Mouse (Mus musculus) midbrain, postnatal 0 days (tissue): ENCODE results near the gene Ncoa1. TPM values are rescaled to one million over a fixed set of nuclear protein-coding genes. Genes with fewer than 3 reads are reported as not detected.

Experiments used
- ATAC-seq: fragments of 200-750 bp; cut with Nextera tagmentation; 2 replicates; pipeline ENCODE4 v1.8.0; 2017; ENCODE audit warnings: moderate number of reproducible peaks, mild to moderate bottlenecking, moderate TSS enrichment, moderate library complexity; ENCODE audit not compliant: low FRiP score
- DNase-seq: peaks from one replicate; pipeline ENCODE4 v3.0.0-alpha.2; 2015; ENCODE audit warnings: low spot score
- H3K27ac ChIP-seq: fragments of 300-500 bp; sonication (generic); 2 replicates; pipeline ENCODE4 v1.5.1; 2014; ENCODE audit warnings: low read depth, mild to moderate bottlenecking, low read length, mixed read lengths
- H3K27me3 ChIP-seq: fragments of 300-500 bp; sonication (generic); 2 replicates; pipeline ENCODE4 v1.6.1; 2014; ENCODE audit warnings: low read length, control low read depth, mixed read lengths; ENCODE audit not compliant: insufficient read depth
- H3K36me3 ChIP-seq: fragments of 300-500 bp; sonication (generic); 2 replicates; pipeline ENCODE4 v1.6.1; 2014; ENCODE audit warnings: low read length, control low read depth, mixed read lengths; ENCODE audit not compliant: insufficient read depth
- H3K4me1 ChIP-seq: fragments of 300-500 bp; sonication (generic); 2 replicates; pipeline ENCODE4 v1.6.1; 2014; ENCODE audit warnings: mild to moderate bottlenecking, control low read depth, antibody characterized with exemption, low read length, mixed read lengths; ENCODE audit not compliant: insufficient read depth
- H3K4me2 ChIP-seq: fragments of 300-500 bp; sonication (generic); 2 replicates; pipeline ENCODE4 v1.6.1; 2014; ENCODE audit warnings: low read depth, mild to moderate bottlenecking, low read length, mixed read lengths; ENCODE audit not compliant: poor library complexity, severe bottlenecking
- H3K4me3 ChIP-seq: fragments of 300-500 bp; sonication (generic); 2 replicates; pipeline ENCODE4 v1.5.1; 2014; ENCODE audit warnings: low read depth, mild to moderate bottlenecking, low read length, moderate library complexity
- H3K9ac ChIP-seq: fragments of 300-500 bp; sonication (generic); replicated peaks from 2 replicates; pipeline ENCODE4 v1.6.1; 2014; ENCODE audit warnings: mild to moderate bottlenecking, low read length, moderate library complexity, mixed read lengths; ENCODE audit not compliant: poor library complexity, severe bottlenecking
- H3K9me3 ChIP-seq: fragments of 300-500 bp; sonication (generic); 2 replicates; pipeline ENCODE4 v1.6.1; 2016; ENCODE audit warnings: low read length, control low read depth
- CTCF ChIP-seq: IDR thresholded peaks from 2 replicates; pipeline ENCODE4 v1.5.1; 2016; ENCODE audit warnings: antibody characterized with exemption, mild to moderate bottlenecking
- WGBS: fragments of 180-500 bp; shearing (Covaris S2); extraction: QIAGEN DNeasy Blood & Tissue Kit; methylation state at CpG from one replicate; pipeline ENCODE4 v1.1.7; 2014; 5-methylcytosine and 5-hydroxymethylcytosine counted together
- polyA plus RNA-seq: library from polyadenylated mRNA; unstranded; fragments of >200 nt; fragmentation: Nextera tagmentation; extraction: Ambion mirVana; gene quantifications from 2 replicates; pipeline ENCODE4 v1.2.1, GENCODE M21; 2015
- total RNA-seq: library from RNA; depleted of rRNA; stranded (reverse); fragments of >200 nt; gene quantifications from 2 replicates; pipeline ENCODE4 v1.2.3, GENCODE M21; 2014

Ncoa1 gene
- total and polyA plus RNA-seq, 2 experiments from 2014 or later, result 9.9 to 37.2 TPM

DNA sequence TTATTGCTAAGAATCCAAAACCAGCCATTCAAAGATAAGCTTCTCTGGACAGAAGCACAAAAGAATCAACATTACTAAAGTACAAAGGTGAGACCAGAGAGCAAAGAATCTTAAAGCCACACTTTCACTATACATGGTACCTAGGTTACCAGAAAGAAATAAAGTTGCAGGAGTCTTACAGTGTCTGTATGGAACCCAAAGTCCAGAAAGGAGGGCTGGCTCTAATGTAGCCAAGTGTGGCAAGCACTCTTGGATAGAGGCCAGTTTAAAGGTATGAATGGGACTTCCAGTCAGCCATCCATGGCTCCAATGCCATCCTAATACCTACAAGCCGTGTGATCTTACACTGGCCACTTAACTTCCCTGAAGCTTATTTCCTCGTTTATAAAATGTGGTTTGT lies 7.9 kb downstream of the Ncoa1 start:
- 67% methylated on average over 2 of the region's 2 CpGs for WGBS
- TF ChIP-seq CTCF, result no peak
- H3K4me2 ChIP-seq, result no peak overlapping the region
- no peaks in the 10 kb centered on the region for H3K36me3 ChIP-seq
- H3K4me3 ChIP-seq, result no peak overlapping the region
- no peak overlapping the region for H3K27ac ChIP-seq
- H3K9ac ChIP-seq, result no peak overlapping the region
- DNase-seq (no peak), ATAC-seq (no peak)
- H3K4me1 ChIP-seq, result no peaks in the 10 kb centered on the region
- H3K9me3 ChIP-seq, result no peaks in the 10 kb centered on the region
- H3K27me3 ChIP-seq, result no peaks in the 10 kb centered on the region

DNA sequence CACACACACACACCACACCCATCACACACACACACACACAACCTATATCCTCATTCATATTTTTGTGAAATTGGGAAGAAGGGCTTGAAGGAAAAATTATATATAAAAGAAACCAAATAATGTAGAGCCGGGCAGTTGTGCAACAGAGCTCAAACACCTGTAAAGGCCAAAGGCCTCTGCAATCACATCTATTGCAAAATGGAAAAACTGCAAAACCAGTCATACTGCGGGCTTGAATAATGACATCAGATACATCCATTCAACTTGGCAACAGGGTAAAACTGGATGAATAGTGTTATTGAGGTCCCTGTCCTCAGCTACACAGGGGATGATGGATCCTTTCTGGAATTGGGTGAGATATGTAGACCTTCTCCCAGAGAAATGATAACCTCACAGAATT lies 13.3 kb downstream of the Ncoa1 start:
- H3K9me3 ChIP-seq, result no peaks in the 10 kb centered on the region
- H3K4me2 ChIP-seq, result no peak overlapping the region
- no peaks in the 10 kb centered on the region for H3K36me3 ChIP-seq
- TF ChIP-seq CTCF, result no peak
- no peak overlapping the region for H3K9ac ChIP-seq
- H3K4me1 ChIP-seq, result no peaks in the 10 kb centered on the region
- DNase-seq (no peak), ATAC-seq (no peak)
- 96% methylated on average over 2 of the region's 2 CpGs for WGBS
- H3K27ac ChIP-seq, result no peak overlapping the region
- no peaks in the 10 kb centered on the region for H3K27me3 ChIP-seq
- no peak overlapping the region for H3K4me3 ChIP-seq

DNA sequence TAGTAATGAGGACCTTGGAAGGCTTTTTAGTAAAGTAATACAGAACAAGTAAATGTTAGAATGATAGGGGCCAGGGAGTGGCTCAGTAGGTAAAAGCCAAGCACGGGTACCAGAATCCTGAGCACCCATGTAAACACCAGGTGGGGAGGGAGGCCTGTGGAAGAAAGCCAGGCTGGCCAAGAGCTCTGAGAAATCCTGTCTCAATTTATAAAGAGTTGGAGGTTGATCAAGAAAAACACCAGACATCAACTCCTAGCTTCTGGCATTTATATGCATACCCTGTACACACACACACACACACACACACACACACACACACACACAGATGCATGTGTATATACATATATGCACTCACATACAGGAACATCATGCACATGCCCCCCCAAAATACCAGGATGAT lies 14.6 kb downstream of the Ncoa1 start:
- Histone ChIP-seq H3K4me3 (no peak overlapping the region), H3K4me2 (no peak overlapping the region), H3K27ac (no peak overlapping the region), H3K4me1 (no peaks in the 10 kb centered on the region), H3K27me3 (no peaks in the 10 kb centered on the region), H3K9ac (no peak overlapping the region), H3K9me3 (no peaks in the 10 kb centered on the region), H3K36me3 (no peaks in the 10 kb centered on the region)
- TF ChIP-seq CTCF, result no peak
- DNase-seq (no peak), ATAC-seq (no peak)
- 70% methylated on average over 1 of the region's 1 CpGs for WGBS

DNA sequence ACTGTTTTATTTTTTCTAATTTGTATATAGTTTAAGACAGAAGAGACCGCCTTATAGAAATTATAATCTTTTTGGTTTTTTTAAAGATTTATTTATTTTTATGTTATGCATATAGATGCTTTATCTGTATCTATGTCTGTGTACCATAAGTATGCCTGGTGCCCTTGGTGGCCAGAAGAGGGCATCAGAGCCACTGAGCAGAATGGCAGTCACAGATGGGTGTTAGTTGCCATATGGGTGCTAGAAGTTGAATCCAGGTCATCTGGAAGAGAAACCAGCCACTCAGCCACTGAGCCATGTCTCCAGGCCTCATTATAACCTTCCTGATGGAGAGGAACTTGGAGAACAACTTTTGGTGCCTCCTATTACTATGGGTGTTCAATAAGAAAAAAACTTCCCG lies 16.0 kb downstream of the Ncoa1 start:
- no peak overlapping the region for H3K4me3 ChIP-seq
- no peaks in the 10 kb centered on the region; the same call in 1 of the 2 replicates for H3K4me1 ChIP-seq
- DNase-seq (no peak), ATAC-seq (no peak)
- H3K36me3 ChIP-seq, result no peaks in the 10 kb centered on the region
- H3K9ac ChIP-seq, result no peak overlapping the region
- H3K27me3 ChIP-seq, result no peaks in the 10 kb centered on the region
- TF ChIP-seq CTCF, result peak; percentile 42
- no peaks in the 10 kb centered on the region for H3K9me3 ChIP-seq
- WGBS, result 97% methylated on average over 2 of the region's 2 CpGs
- no peak overlapping the region for H3K4me2 ChIP-seq
- H3K27ac ChIP-seq, result no peak overlapping the region

DNA sequence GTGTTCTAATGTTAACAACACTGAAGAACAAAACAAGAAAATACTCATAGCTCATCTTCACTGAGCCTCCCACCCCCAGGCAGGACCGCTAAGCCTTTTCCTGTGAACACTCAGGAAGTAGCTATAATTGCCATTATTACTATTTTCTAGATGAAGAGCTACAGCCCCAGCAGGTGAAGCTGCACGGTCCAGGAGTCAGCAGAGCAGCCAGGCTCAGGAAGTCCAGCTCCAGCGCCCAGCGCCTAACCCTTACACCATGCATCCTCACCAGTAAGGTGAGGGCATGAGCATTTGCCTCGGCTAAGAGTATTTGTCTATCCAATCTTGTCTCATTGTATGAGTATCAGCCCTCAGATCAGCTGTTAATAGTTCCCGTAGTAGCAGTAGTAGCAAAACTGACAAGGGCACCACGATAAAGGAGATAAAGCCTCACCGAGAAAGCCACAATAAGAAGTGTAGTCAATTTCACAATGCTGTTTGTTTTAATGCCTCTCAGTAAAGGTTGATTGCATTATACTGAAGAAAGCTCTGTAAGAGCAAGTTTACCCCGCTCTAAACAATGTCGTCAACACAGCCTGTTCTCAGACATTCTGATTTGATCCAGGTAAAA lies 21.9 kb downstream of the Ncoa1 start:
- no peak for DNase-seq
- 81% methylated on average over 10 of the region's 10 CpGs for WGBS

DNA sequence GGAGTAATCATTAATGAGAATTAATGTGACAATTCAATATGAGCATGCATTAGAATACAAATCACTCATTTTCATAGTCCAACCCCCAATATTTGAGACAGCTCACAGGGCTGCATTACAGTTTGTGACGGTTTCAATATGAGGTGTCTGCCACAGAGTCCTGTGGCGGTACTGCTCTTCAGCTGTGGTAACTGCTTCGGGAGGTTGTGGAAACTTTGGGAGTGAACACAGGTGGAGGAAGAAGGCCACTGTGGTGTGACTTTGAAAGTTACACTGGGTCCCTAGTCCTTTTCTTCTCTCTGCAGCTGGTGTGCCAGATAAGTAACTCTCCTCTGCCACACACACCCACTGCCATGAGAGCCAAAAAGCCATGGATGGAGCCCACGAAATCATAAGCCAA lies 22.7 kb downstream of the Ncoa1 start:
- Histone ChIP-seq H3K9ac (no peak overlapping the region), H3K4me3 (no peak overlapping the region), H3K4me1 (no peaks in the 10 kb centered on the region; the same call in 1 of the 2 replicates), H3K4me2 (no peak overlapping the region), H3K36me3 (no peaks in the 10 kb centered on the region), H3K27me3 (no peaks in the 10 kb centered on the region), H3K27ac (no peak overlapping the region), H3K9me3 (no peaks in the 10 kb centered on the region)
- ATAC-seq (no peak), DNase-seq (no peak)
- no peak for TF ChIP-seq CTCF
- WGBS, result 83% methylated on average over 4 of the region's 4 CpGs

More for the DNA sequence above, 21.9 kb downstream of the Ncoa1 start:
- H3K27me3 ChIP-seq, result no peaks in the 10 kb centered on the region
- H3K4me2 ChIP-seq, result no peak overlapping the region
- no peaks in the 10 kb centered on the region; the same call in 1 of the 2 replicates for H3K4me1 ChIP-seq
- no peak for TF ChIP-seq CTCF
- H3K27ac ChIP-seq, result no peak overlapping the region
- H3K4me3 ChIP-seq, result no peak overlapping the region
- H3K9me3 ChIP-seq, result no peaks in the 10 kb centered on the region
- H3K36me3 ChIP-seq, result no peaks in the 10 kb centered on the region
- no peak for ATAC-seq
- H3K9ac ChIP-seq, result no peak overlapping the region
